Mouse (Mus musculus): Measurements from ENCODE around the gene Gramd4.

- TF ChIP-seq POLR2A (IDR thresholded peaks at IDR 0.05; ENCODE audit: low read depth, low read length) (no peak), CTCF (conservative IDR thresholded peaks at IDR 0.05; ENCODE audit: insufficient read depth, insufficient read length, low read depth, low read length) (no peak)
Observed at GRCm38 (mm10) chr15:86078481-86079216, 21.2 kb downstream of the Gramd4 start.
